Mouse (Mus musculus) spleen, postnatal 36 days (tissue): ENCODE data around the gene Tsg101.
A peak's percentile ranks its signal among the peaks of the same experiment; 100 is the strongest.

Source experiments
- DNase-seq, 2 experiments: peaks; one replicate each; pipeline ENCODE4 v3.0.0; 2022; ENCODE audit warnings: low spot score in 2 of 2, mixed read lengths in 1 of 2

Gene Tsg101

GRCm38 (mm10) chr7:46877255-46877654 lies 42.5 kb downstream of the Tsg101 start:
- DNase-seq: no peak

- no peak for DNase-seq
Observed at GRCm38 (mm10) chr7:46876841-46877240, 42.9 kb downstream of the Tsg101 start.

GRCm38 (mm10) chr7:46871988-46872387 lies 47.8 kb downstream of the Tsg101 start:
- no peak for DNase-seq

GRCm38 (mm10) chr7:46860996-46861395 lies 58.8 kb downstream of the Tsg101 start, which contains the start of gene Ldhc:
Ldhc (plus strand) TSS chr7:46861203.
- DNase-seq: no peak

GRCm38 (mm10) chr7:46859031-46859430 lies 60.7 kb downstream of the Tsg101 start:
- no peak for DNase-seq

- DNase-seq: no peak
Observed at GRCm38 (mm10) chr7:46857436-46857835, 62.3 kb downstream of the Tsg101 start.

- DNase-seq: no peak
Observed at GRCm38 (mm10) chr7:46855866-46856560, 63.8 kb downstream of the Tsg101 start.

GRCm38 (mm10) chr7:46853365-46853764 lies 66.4 kb downstream of the Tsg101 start:
- no peak for DNase-seq

GRCm38 (mm10) chr7:46852666-46853065 lies 67.1 kb downstream of the Tsg101 start:
- DNase-seq: no peak

- no peak for DNase-seq
Observed at GRCm38 (mm10) chr7:46851026-46851425, 68.7 kb downstream of the Tsg101 start.

GRCm38 (mm10) chr7:46849287-46849686 lies 70.5 kb downstream of the Tsg101 start:
- no peak for DNase-seq

GRCm38 (mm10) chr7:46846486-46847244 lies 73.1 kb downstream of the Tsg101 start:
- peak; percentile 59 to 67 for DNase-seq

GRCm38 (mm10) chr7:46845978-46846485 lies 73.7 kb downstream of the Tsg101 start:
- DNase-seq: peak; percentile 51

GRCm38 (mm10) chr7:46845211-46845977 lies 74.4 kb downstream of the Tsg101 start:
- DNase-seq: peak; percentile 90

GRCm38 (mm10) chr7:46843576-46843975 lies 76.2 kb downstream of the Tsg101 start:
- DNase-seq: no peak

GRCm38 (mm10) chr7:46842278-46842677 lies 77.5 kb downstream of the Tsg101 start:
- no peak for DNase-seq

GRCm38 (mm10) chr7:46840787-46841525 lies 78.8 kb downstream of the Tsg101 start, which contains the start of gene Ldha:
Ldha (plus strand) TSS chr7:46841475.
- DNase-seq: no peak

- no peak for DNase-seq
Observed at GRCm38 (mm10) chr7:46840326-46840725, 79.4 kb downstream of the Tsg101 start.

GRCm38 (mm10) chr7:46839861-46840260 lies 79.9 kb downstream of the Tsg101 start:
- DNase-seq: no peak

GRCm38 (mm10) chr7:46839446-46839845 lies 80.3 kb downstream of the Tsg101 start:
- no peak for DNase-seq
